Mouse (Mus musculus): Measurements from ENCODE around the gene Zfp661. TPM values are rescaled to one million over a fixed set of nuclear protein-coding genes. Genes with fewer than 3 reads are reported as not detected.
A peak's percentile ranks its signal among the peaks of the same experiment; 100 is the strongest.

Gene Zfp661
- polyA plus RNA-seq, 1 experiment from 2014 or later: 7.1 TPM

DNA sequence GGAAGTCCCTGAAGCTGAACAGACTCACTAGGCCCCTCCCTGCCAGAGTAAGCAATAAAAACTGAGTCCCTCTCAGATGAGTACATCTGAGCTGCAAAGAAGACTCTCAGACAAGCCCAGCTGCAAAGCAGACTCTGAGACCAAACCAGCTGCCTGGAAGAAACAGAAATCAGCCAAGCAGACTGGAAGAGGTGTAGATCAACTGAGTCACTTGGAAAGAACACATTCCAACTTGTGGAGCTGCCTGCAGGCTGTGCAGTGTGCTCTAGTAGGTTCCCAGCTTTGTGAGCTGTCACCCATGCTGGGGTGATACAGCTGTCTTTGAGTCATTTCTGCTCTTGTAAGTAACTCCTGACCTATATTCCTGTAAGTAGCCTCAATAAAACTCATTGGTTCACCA lies 37.2 kb downstream of the Zfp661 start:
- ATAC-seq (ENCODE audit: low FRiP score, low read depth): no peak
- no peaks in the 10 kb centered on the region for H3K9me3 ChIP-seq
- H3K36me3 ChIP-seq: no peaks in the 10 kb centered on the region
- H3K4me2 ChIP-seq: no peak overlapping the region
- no peak overlapping the region for H3K27ac ChIP-seq (replicated peaks)
- no peaks in the 10 kb centered on the region for H3K27me3 ChIP-seq
- H3K9ac ChIP-seq: no peak overlapping the region
- no peak overlapping the region for H3K4me3 ChIP-seq
- no peaks in the 10 kb centered on the region for H3K4me1 ChIP-seq (replicated peaks)

- Histone ChIP-seq H3K27me3 (0 out of 2 replicates have a peak, but pooled peaks cover 6% of the 10 kb centered on the region), H3K9me3 (no peaks in the 10 kb centered on the region), H3K4me1 (replicated peaks) (no peaks in the 10 kb centered on the region), H3K4me2 (no peak overlapping the region), H3K27ac (replicated peaks) (no peak overlapping the region), H3K4me3 (no peak overlapping the region), H3K36me3 (no peaks in the 10 kb centered on the region), H3K9ac (no peak overlapping the region)
- WGBS: 76% methylated on average over 5 of the region's 5 CpGs
- no peak for ATAC-seq (ENCODE audit: low FRiP score, low read depth)
Measured at GRCm38 (mm10) chr2:127548342-127549074, 38.4 kb downstream of the Zfp661 start.

- H3K4me3 ChIP-seq: no peak overlapping the region
- no peaks in the 10 kb centered on the region for H3K36me3 ChIP-seq
- no peak overlapping the region for H3K4me2 ChIP-seq
- no peak overlapping the region for H3K9ac ChIP-seq
- peaks cover 54% of the 10 kb centered on the region for H3K27me3 ChIP-seq
- no peaks in the 10 kb centered on the region for H3K9me3 ChIP-seq
- WGBS: 80% methylated on average over 2 of the region's 2 CpGs
- no peak overlapping the region for H3K27ac ChIP-seq (replicated peaks)
- H3K4me1 ChIP-seq (replicated peaks): peaks cover 6% of the 10 kb centered on the region
- no peak for ATAC-seq (ENCODE audit: low FRiP score, low read depth)
Measured at GRCm38 (mm10) chr2:127541697-127542096, 45.2 kb downstream of the Zfp661 start.

DNA sequence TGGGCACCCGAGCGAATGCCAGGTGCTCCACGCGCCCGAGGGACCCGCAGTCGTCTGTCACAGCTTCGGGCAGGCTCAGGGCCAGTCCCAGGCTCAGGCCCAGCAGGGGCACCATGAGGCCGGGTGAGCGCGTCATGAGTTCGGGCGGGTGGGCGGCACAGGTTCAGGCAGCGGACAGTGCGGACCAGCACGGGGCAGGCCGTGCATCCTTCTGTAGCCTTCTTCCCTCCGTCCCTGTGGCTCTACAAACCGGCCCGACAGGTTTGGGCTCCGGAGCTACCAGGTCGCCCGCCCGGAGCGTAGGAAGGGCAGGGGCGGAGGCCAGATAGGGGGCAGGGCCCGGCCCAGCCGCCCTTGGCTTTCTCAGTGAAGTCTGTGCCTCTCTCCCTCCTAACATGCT lies 45.7 kb downstream of the Zfp661 start, which contains the start of gene Prom2:
Gene Prom2 (minus strand): TSS at position 283 of the 400 bp plus-strand sequence.
- Histone ChIP-seq H3K4me1 (replicated peaks) (peaks cover 6% of the 10 kb centered on the region), H3K27me3 (peaks cover 54% of the 10 kb centered on the region), H3K4me3 (peak within 1 kb of the TSS; percentile 8; the same call in 1 of the 2 replicates), H3K36me3 (no peaks in the 10 kb centered on the region), H3K9me3 (no peaks in the 10 kb centered on the region), H3K9ac (no peak within 1 kb of the TSS), H3K27ac (replicated peaks) (no peak within 1 kb of the TSS), H3K4me2 (peak within 1 kb of the TSS; percentile 38)
- WGBS: 3% methylated on average over 29 of the region's 29 CpGs
- no peak for ATAC-seq (ENCODE audit: low FRiP score, low read depth)

DNA sequence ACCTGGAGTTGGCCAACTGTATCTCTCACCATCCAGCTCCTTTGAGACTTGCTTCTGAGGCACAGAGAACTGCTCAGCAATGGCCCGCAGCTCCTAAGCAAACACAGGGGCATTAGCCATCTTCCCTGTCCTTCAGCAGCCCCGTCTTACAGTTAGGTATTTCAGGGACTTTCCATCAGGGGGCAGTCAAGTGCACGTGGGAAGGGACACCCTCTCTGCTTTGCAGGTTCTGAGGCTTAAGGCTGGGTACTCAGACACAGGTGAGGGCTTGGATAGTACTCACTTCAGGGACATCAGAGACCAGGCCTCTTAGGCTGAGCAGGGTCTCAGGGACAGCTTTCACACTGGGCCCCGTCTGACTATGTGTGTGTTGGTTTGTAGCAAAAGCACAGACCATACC lies 47.4 kb downstream of the Zfp661 start:
- Histone ChIP-seq H3K4me3 (no peak overlapping the region), H3K9ac (no peak overlapping the region), H3K4me2 (no peak overlapping the region), H3K9me3 (no peaks in the 10 kb centered on the region), H3K4me1 (replicated peaks) (peaks cover 6% of the 10 kb centered on the region), H3K27ac (replicated peaks) (no peak overlapping the region), H3K27me3 (peaks cover 52% of the 10 kb centered on the region), H3K36me3 (no peaks in the 10 kb centered on the region)
- ATAC-seq (ENCODE audit: low FRiP score, low read depth): no peak
- WGBS: 31% methylated on average over 4 of the region's 4 CpGs

- Histone ChIP-seq H3K36me3 (no peaks in the 10 kb centered on the region), H3K4me2 (no peak overlapping the region), H3K27me3 (peaks cover 39% of the 10 kb centered on the region), H3K4me1 (replicated peaks) (peaks cover 6% of the 10 kb centered on the region), H3K27ac (replicated peaks) (no peak overlapping the region), H3K4me3 (no peak overlapping the region), H3K9me3 (no peaks in the 10 kb centered on the region), H3K9ac (no peak overlapping the region)
- 71% methylated on average over 3 of the region's 3 CpGs for WGBS
- ATAC-seq (ENCODE audit: low FRiP score, low read depth): no peak
Measured at GRCm38 (mm10) chr2:127537548-127537947, 49.3 kb downstream of the Zfp661 start.

DNA sequence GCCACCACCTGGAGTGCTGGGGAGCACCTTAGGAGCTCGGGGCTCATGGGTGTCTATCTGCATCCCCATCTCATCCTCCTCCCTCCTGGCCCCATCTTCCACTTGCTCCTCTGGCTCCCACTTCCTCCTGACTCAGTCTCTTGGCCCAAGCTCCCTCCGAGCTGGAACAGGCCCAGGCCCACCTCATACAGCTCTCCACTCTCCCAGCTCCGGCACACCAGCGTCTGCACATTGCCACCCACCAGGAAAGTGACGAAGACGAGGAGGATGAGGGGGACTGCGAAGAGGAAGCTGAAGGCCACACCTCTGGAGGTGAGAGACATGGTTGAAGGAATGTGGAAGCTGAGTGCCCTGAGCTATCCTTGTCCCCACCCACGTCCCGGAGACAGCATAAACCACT lies 51.5 kb downstream of the Zfp661 start:
- H3K9me3 ChIP-seq: no peaks in the 10 kb centered on the region
- H3K4me2 ChIP-seq: no peak overlapping the region
- no peak overlapping the region for H3K27ac ChIP-seq (replicated peaks)
- no peak for ATAC-seq (ENCODE audit: low FRiP score, low read depth)
- H3K9ac ChIP-seq: no peak overlapping the region
- peaks cover 17% of the 10 kb centered on the region for H3K27me3 ChIP-seq
- no peaks in the 10 kb centered on the region for H3K36me3 ChIP-seq
- H3K4me3 ChIP-seq: no peak overlapping the region
- no peaks in the 10 kb centered on the region for H3K4me1 ChIP-seq (replicated peaks)
- WGBS: 78% methylated on average over 9 of the region's 9 CpGs

DNA sequence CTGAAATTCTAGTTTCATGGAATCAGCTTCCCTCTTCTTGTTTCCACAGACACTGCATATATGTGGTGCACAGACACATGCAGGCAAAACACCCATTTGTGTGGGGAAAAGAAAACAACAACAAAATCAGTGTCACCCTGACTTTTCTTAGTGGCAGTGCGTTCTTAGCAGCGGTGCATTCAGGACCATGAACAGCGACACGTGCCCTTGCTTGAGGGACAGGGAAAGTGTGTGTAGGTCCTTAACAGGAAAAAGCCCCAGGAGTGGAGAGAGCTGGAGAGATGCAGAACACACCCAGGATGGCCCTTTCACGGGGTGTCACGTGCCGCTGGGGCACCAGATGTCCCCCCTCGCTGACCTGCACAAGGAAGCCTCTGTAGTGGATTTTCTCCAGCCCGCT lies 54.5 kb downstream of the Zfp661 start:
- ATAC-seq (ENCODE audit: low FRiP score, low read depth): no peak
- Histone ChIP-seq H3K4me1 (replicated peaks) (no peaks in the 10 kb centered on the region), H3K4me3 (no peak overlapping the region), H3K27me3 (no peaks in the 10 kb centered on the region), H3K9me3 (no peaks in the 10 kb centered on the region), H3K4me2 (no peak overlapping the region), H3K27ac (replicated peaks) (no peak overlapping the region), H3K36me3 (no peaks in the 10 kb centered on the region), H3K9ac (no peak overlapping the region)
- 14% methylated on average over 9 of the region's 9 CpGs for WGBS

- H3K36me3 ChIP-seq: no peaks in the 10 kb centered on the region
- no peaks in the 10 kb centered on the region for H3K9me3 ChIP-seq
- H3K27ac ChIP-seq (replicated peaks): no peak overlapping the region
- H3K27me3 ChIP-seq: no peaks in the 10 kb centered on the region
- no peak overlapping the region for H3K4me2 ChIP-seq
- H3K4me3 ChIP-seq: no peak overlapping the region
- H3K9ac ChIP-seq: no peak overlapping the region
- ATAC-seq (ENCODE audit: low FRiP score, low read depth): peak; percentile 34; the same call in 1 of the 2 replicates
- H3K4me1 ChIP-seq (replicated peaks): no peaks in the 10 kb centered on the region
- WGBS: 78% methylated on average over 2 of the region's 2 CpGs
Measured at GRCm38 (mm10) chr2:127531592-127531991, 55.3 kb downstream of the Zfp661 start.

DNA sequence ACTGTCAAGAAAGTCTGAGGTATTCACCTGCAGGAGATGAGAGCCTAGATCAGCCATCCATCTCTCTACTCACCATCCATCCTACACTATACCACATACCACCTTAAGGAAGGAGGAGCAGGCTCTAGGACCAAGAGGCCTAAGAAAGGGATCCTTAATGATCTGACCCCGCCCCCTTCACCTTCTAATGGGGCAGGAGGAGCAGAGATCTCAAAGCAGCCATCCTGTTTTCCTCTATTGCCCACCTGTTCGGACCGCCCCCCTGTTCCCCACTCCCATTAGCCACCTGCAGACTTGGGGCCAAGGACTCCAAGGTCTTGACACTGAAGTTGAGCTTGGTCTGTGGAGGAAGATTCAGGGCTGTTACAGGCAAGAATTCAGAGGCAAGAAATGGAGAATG lies 56.5 kb downstream of the Zfp661 start:
- no peak overlapping the region for H3K9ac ChIP-seq

GRCm38 (mm10) chr2:127525004-127525775 lies 61.7 kb downstream of the Zfp661 start:
- H3K9ac ChIP-seq: no peak overlapping the region
- H3K27me3 ChIP-seq: no peaks in the 10 kb centered on the region
- H3K4me1 ChIP-seq (replicated peaks): peaks cover 35% of the 10 kb centered on the region
- no peaks in the 10 kb centered on the region for H3K36me3 ChIP-seq
- no peak overlapping the region for H3K4me2 ChIP-seq
- no peak for ATAC-seq (ENCODE audit: low FRiP score, low read depth)
- 86% methylated on average over 3 of the region's 3 CpGs for WGBS
- no peak overlapping the region for H3K4me3 ChIP-seq
- no peak overlapping the region for H3K27ac ChIP-seq (replicated peaks)
- no peaks in the 10 kb centered on the region for H3K9me3 ChIP-seq

More for the DNA sequence above, 56.5 kb downstream of the Zfp661 start:
- no peaks in the 10 kb centered on the region for H3K9me3 ChIP-seq
- 75% methylated on average over 3 of the region's 3 CpGs for WGBS
- H3K4me2 ChIP-seq: no peak overlapping the region
- ATAC-seq (ENCODE audit: low FRiP score, low read depth): no peak
- H3K4me3 ChIP-seq: no peak overlapping the region
- H3K27me3 ChIP-seq: no peaks in the 10 kb centered on the region
- H3K4me1 ChIP-seq (replicated peaks): no peaks in the 10 kb centered on the region
- no peak overlapping the region for H3K27ac ChIP-seq (replicated peaks)
- H3K36me3 ChIP-seq: no peaks in the 10 kb centered on the region

Measured in hindbrain, embryonic 15.5 days (tissue).